Mouse (Mus musculus): Measurements from ENCODE around the gene Zfp319.

Gene Zfp319

GRCm38 (mm10) chr8:95351461-95351860, 19.7 kb upstream of the Zfp319 start:
- DNase-seq (ENCODE audit: low spot score in 2 of 2) = no peak

- DNase-seq (ENCODE audit: low spot score in 2 of 2) = peak; percentile 80 to 82
Measured at GRCm38 (mm10) chr8:95348811-95349630, 17.3 kb upstream of the Zfp319 start.

- no peak for DNase-seq (ENCODE audit: low spot score in 2 of 2)
Measured at GRCm38 (mm10) chr8:95348356-95348755, 16.6 kb upstream of the Zfp319 start.

- peak; percentile 54 to 65 for DNase-seq (ENCODE audit: low spot score in 2 of 2)
Measured at GRCm38 (mm10) chr8:95346643-95347545, 15.1 kb upstream of the Zfp319 start.

- no peak for DNase-seq (ENCODE audit: low spot score in 2 of 2)
Measured at GRCm38 (mm10) chr8:95344668-95345067, 12.9 kb upstream of the Zfp319 start.

- DNase-seq (ENCODE audit: low spot score in 2 of 2) = no peak
Measured at GRCm38 (mm10) chr8:95341721-95342120, 10.0 kb upstream of the Zfp319 start.

- DNase-seq (ENCODE audit: low spot score in 2 of 2) = no peak
Measured at GRCm38 (mm10) chr8:95336363-95336762, 4.6 kb upstream of the Zfp319 start.

- no peak for DNase-seq (ENCODE audit: low spot score in 2 of 2)
Measured at GRCm38 (mm10) chr8:95335706-95336105, 4.0 kb upstream of the Zfp319 start.

- no peak for DNase-seq (ENCODE audit: low spot score in 2 of 2)
Measured at GRCm38 (mm10) chr8:95332437-95333199, 868 bp upstream of the Zfp319 start.

GRCm38 (mm10) chr8:95331156-95331719, 512 bp downstream of the Zfp319 start:
- DNase-seq (ENCODE audit: low spot score in 2 of 2) = peak; percentile 20 to 64

GRCm38 (mm10) chr8:95330367-95330766, 1.4 kb downstream of the Zfp319 start:
- no peak for DNase-seq (ENCODE audit: low spot score in 2 of 2)

GRCm38 (mm10) chr8:95327866-95328465, 3.8 kb downstream of the Zfp319 start:
- no peak for DNase-seq (ENCODE audit: low spot score in 2 of 2)

- no peak for DNase-seq (ENCODE audit: low spot score in 2 of 2)
Measured at GRCm38 (mm10) chr8:95326822-95327221, 4.9 kb downstream of the Zfp319 start.

GRCm38 (mm10) chr8:95324646-95325045, 7.1 kb downstream of the Zfp319 start:
- DNase-seq (ENCODE audit: low spot score in 2 of 2) = no peak

GRCm38 (mm10) chr8:95323201-95323600, 8.5 kb downstream of the Zfp319 start:
- no peak for DNase-seq (ENCODE audit: low spot score in 2 of 2)

GRCm38 (mm10) chr8:95320224-95321139, 11.3 kb downstream of the Zfp319 start:
- DNase-seq (ENCODE audit: low spot score in 2 of 2) = no peak

- DNase-seq (ENCODE audit: low spot score in 2 of 2) = no peak
Measured at GRCm38 (mm10) chr8:95315350-95315749, 16.4 kb downstream of the Zfp319 start.

- no peak for DNase-seq (ENCODE audit: low spot score in 2 of 2)
Measured at GRCm38 (mm10) chr8:95314707-95315106, 17.0 kb downstream of the Zfp319 start.

GRCm38 (mm10) chr8:95313857-95314256, 17.9 kb downstream of the Zfp319 start:
- no peak for DNase-seq (ENCODE audit: low spot score in 2 of 2)

GRCm38 (mm10) chr8:95312836-95313235, 18.9 kb downstream of the Zfp319 start:
- no peak for DNase-seq (ENCODE audit: low spot score in 2 of 2)
